In genomic region chr9:43541234-43541633, GRCm38 (mm10) we compare ENCODE assay signal across 18 mouse cellular contexts.
A peak's percentile ranks its signal among the peaks of the same experiment; 100 is the strongest.
DNase-seq lines count a peak whose midpoint lies in the region; ATAC-seq lines count a peak whose summit lies in the region.
"Had no signal": no experiment of that assay in that cellular context is flagged by ENCODE, and none has a peak within 500 bp of the region (broad histone marks: within the 10 kb centered on the region; RNA-seq: fewer than 3 reads in every experiment).

No protein-coding gene starts in this region.

- no peak overlapping the region for H3K27ac ChIP-seq in kidney, embryonic 14.5 days (ENCODE audit: low read depth, low read length)
- H3K27ac ChIP-seq: heart, embryonic 15.5 days; hindbrain, embryonic 15.5 days; limb, embryonic 10.5 days; liver, embryonic 13.5 days had no signal

- no peak overlapping the region for H3K9ac ChIP-seq in kidney, embryonic 14.5 days (ENCODE audit: low read depth, low read length)
- H3K9ac ChIP-seq: heart, embryonic 15.5 days; hindbrain, embryonic 15.5 days; liver, embryonic 13.5 days had no signal

- no peak for ATAC-seq in kidney, embryonic 14.5 days (ENCODE audit: low FRiP score, low TSS enrichment)
- ATAC-seq: activated CD4-positive, CD25-positive, alpha-beta regulatory T cell, adult 4 months; forebrain, embryonic 14.5 days had no signal

- H3K27me3 ChIP-seq in kidney, embryonic 14.5 days (ENCODE audit: control insufficient read depth, insufficient read depth, low read length): no peaks in the 10 kb centered on the region
- H3K27me3 ChIP-seq: hindbrain, embryonic 15.5 days; liver, embryonic 13.5 days had no signal

- no peak overlapping the region for H3K4me3 ChIP-seq in kidney, embryonic 14.5 days (ENCODE audit: low read length)
- H3K4me3 ChIP-seq: heart, embryonic 15.5 days; hindbrain, embryonic 15.5 days; limb, embryonic 10.5 days; liver, embryonic 13.5 days had no signal

- 90% methylated on average over 8 of the region's 8 CpGs for WGBS in kidney, embryonic 14.5 days

- H3K4me2 ChIP-seq in kidney, embryonic 14.5 days (replicated peaks; ENCODE audit: low read depth, low read length): no peak overlapping the region
- H3K4me2 ChIP-seq: heart, embryonic 15.5 days; hindbrain, embryonic 15.5 days; liver, embryonic 13.5 days; midbrain, embryonic 11.5 days had no signal

- H3K36me3 ChIP-seq in kidney, embryonic 14.5 days (ENCODE audit: control insufficient read depth, insufficient read depth, low read length): no peaks in the 10 kb centered on the region
- H3K36me3 ChIP-seq: heart, embryonic 15.5 days; hindbrain, embryonic 15.5 days; limb, embryonic 10.5 days; liver, embryonic 13.5 days had no signal

- H3K9me3 ChIP-seq in kidney, embryonic 14.5 days (ENCODE audit: control insufficient read depth, low read length): no peaks in the 10 kb centered on the region
- H3K9me3 ChIP-seq: heart, embryonic 15.5 days; hindbrain, embryonic 15.5 days; limb, embryonic 10.5 days; liver, embryonic 13.5 days had no signal

- peak; percentile 54 for DNase-seq in adrenal gland, postnatal 14 days
- no peak for DNase-seq in adrenal gland, postnatal 4 days (ENCODE audit: low spot score in 2 of 2)
- DNase-seq in kidney, adult 11 months: peak; percentile 75
- peak; percentile 32 to 63 for DNase-seq in heart, adult 9 months (ENCODE audit: low spot score in 2 of 2)
- DNase-seq in kidney, postnatal 14 days: peak; percentile 65
- DNase-seq in thymus, postnatal 4 days: no peak
- no peak for DNase-seq in retina, embryonic 14.5 days (ENCODE audit: low spot score)
- DNase-seq: cerebellum, adult 9-11 months; layer of hippocampus, postnatal 36 days; liver, embryonic 13.5 days; spleen, adult 18-20 months had no signal

- H3K4me1 ChIP-seq in kidney, embryonic 14.5 days (ENCODE audit: control insufficient read depth, insufficient read depth, low read length): peaks cover 5% of the 10 kb centered on the region; the same call in 1 of the 2 replicates
- H3K4me1 ChIP-seq: liver, embryonic 13.5 days had no signal

Comparison
In these comparisons a context has a peak if more than half of its experiments do, and no peak if none do; other contexts are left out.
1. DNase-seq: peak in adrenal gland, postnatal 14 days (single experiment), kidney, adult 11 months (single experiment), heart, adult 9 months (2 of 2) and kidney, postnatal 14 days (single experiment); none in adrenal gland, postnatal 4 days (0 of 2), thymus, postnatal 4 days (single experiment) and retina, embryonic 14.5 days (single experiment).